Mouse (Mus musculus) E14TG2a.4 (cell line): ENCODE results near the gene Nfe2l2.

Experiments
- CTCF ChIP-seq: conservative IDR thresholded peaks from 2 replicates; pipeline ENCODE4 v1.5.1; 2014; ENCODE audit warnings: low read length
- NANOG ChIP-seq: IDR thresholded peaks from 2 replicates; pipeline ENCODE4 v1.6.1; 2014; ENCODE audit warnings: borderline replicate concordance, low read length, mixed read lengths

- TF ChIP-seq CTCF, result no peak
- no peak for TF ChIP-seq NANOG
Measured at GRCm38 (mm10) chr2:75700543-75700942, 3.9 kb downstream of the Nfe2l2 start.
